Mouse (Mus musculus): ENCODE results near the gene Ahcyl2.

GRCm38 (mm10) chr6:29782239-29782638 lies 14.4 kb downstream of the Ahcyl2 start:
- TF ChIP-seq GATA1 (IDR thresholded peaks at IDR 0.05; ENCODE audit: low read length) = no peak
- TF ChIP-seq TAL1 (IDR thresholded peaks at IDR 0.05; ENCODE audit: low read length) = no peak

All from erythroblast, embryonic 14.5 days (primary cell).